ENCODE assay signal across 8 mouse cellular contexts in genomic region chr2:120076076-120076705, GRCm38 (mm10). TPM values are rescaled to one million over a fixed set of nuclear protein-coding genes. Genes with fewer than 3 reads are reported as not detected.
DNase-seq lines count a peak whose midpoint lies in the region; ATAC-seq and TF ChIP-seq lines count a peak whose summit lies in the region.

No protein-coding gene starts in this region.

- H3K4me1 ChIP-seq in kidney, adult 2 months (ENCODE audit: control insufficient read depth, insufficient read depth, low read length) = no peaks in the 10 kb centered on the region
- H3K4me1 ChIP-seq in liver, embryonic 13.5 days (replicated peaks) = peaks cover 7% of the 10 kb centered on the region; the same call in 1 of the 2 replicates
- H3K4me1 ChIP-seq in thymus, adult 2 months (replicated peaks; ENCODE audit: control insufficient read depth, insufficient read depth, low read length) = 0 out of 2 replicates have a peak, but pooled peaks cover 4% of the 10 kb centered on the region

- H3K36me3 ChIP-seq in kidney, adult 2 months (ENCODE audit: control insufficient read depth, insufficient read depth, low read length) = no peaks in the 10 kb centered on the region
- H3K36me3 ChIP-seq in liver, embryonic 13.5 days = no peaks in the 10 kb centered on the region
- no peaks in the 10 kb centered on the region for H3K36me3 ChIP-seq in thymus, adult 2 months (ENCODE audit: control insufficient read depth, insufficient read depth, low read length)

- no peak overlapping the region for H3K27ac ChIP-seq in kidney, adult 2 months (ENCODE audit: insufficient read depth, low read depth, low read length)
- H3K27ac ChIP-seq in liver, embryonic 13.5 days = no peak overlapping the region
- no peak overlapping the region for H3K27ac ChIP-seq in thymus, adult 2 months (ENCODE audit: control insufficient read depth, insufficient read depth, low read length)

- no peaks in the 10 kb centered on the region for H3K9me3 ChIP-seq in liver, embryonic 13.5 days (replicated peaks)

- H3K27me3 ChIP-seq in kidney, adult 2 months (replicated peaks; ENCODE audit: control insufficient read depth, insufficient read depth, low read length) = no peaks in the 10 kb centered on the region
- peaks cover 34% of the 10 kb centered on the region for H3K27me3 ChIP-seq in liver, embryonic 13.5 days
- no peaks in the 10 kb centered on the region for H3K27me3 ChIP-seq in thymus, adult 2 months (ENCODE audit: control insufficient read depth, insufficient read depth, low read length)

- peak overlapping the region; percentile 5; the same call in 1 of the 2 replicates for H3K4me3 ChIP-seq in kidney, adult 2 months (ENCODE audit: insufficient read depth, low read depth, low read length)
- peak overlapping the region; percentile 33 for H3K4me3 ChIP-seq in liver, embryonic 13.5 days (replicated peaks)
- H3K4me3 ChIP-seq in thymus, adult 2 months (ENCODE audit: control insufficient read depth, insufficient read depth, low read length) = 0 out of 2 replicates have a peak overlapping the region, but pooled peaks have one; percentile 12

- peak; percentile 52 to 76 for DNase-seq in adrenal gland, adult (ENCODE audit: inconsistent age in 2 of 2, low spot score in 1 of 2)
- DNase-seq in adrenal gland, postnatal 4 days (ENCODE audit: low spot score in 2 of 2) = no peak
- DNase-seq in cerebellum, postnatal 25 days = peak; percentile 81 to 85
- DNase-seq in gastrocnemius, postnatal 25 days = peak; percentile 34
- peak; percentile 71 for DNase-seq in kidney, adult 2 months
- no peak for DNase-seq in liver, embryonic 13.5 days
- peak; percentile 35 for DNase-seq in naive thymus-derived CD4-positive, alpha-beta T cell, adult 2 months (ENCODE audit: low read depth)
- peak; percentile 50 for DNase-seq in thymus, adult 2 months

- peak; percentile 62 for TF ChIP-seq CTCF in kidney, adult 2 months (conservative IDR thresholded peaks at IDR 0.05; ENCODE audit: insufficient read depth, insufficient read length, low read depth, low read length)
- peak; percentile 58; the same call in 1 of the 2 replicates for TF ChIP-seq CTCF in thymus, adult 2 months (IDR thresholded peaks at IDR 0.05; ENCODE audit: borderline replicate concordance, control insufficient read depth, extremely low read depth, insufficient read depth, low read length, poor library complexity)

- peak overlapping the region; percentile 57 for H3K4me2 ChIP-seq in liver, embryonic 13.5 days

- 0 out of 2 replicates have a peak, but pooled peaks have one; percentile 34 for ATAC-seq in liver, embryonic 13.5 days (ENCODE audit: low read depth)

- no peak for TF ChIP-seq POLR2A in kidney, adult 2 months (IDR thresholded peaks at IDR 0.05; ENCODE audit: low read depth, low read length)
- no peak for TF ChIP-seq POLR2A in thymus, adult 2 months (IDR thresholded peaks at IDR 0.05; ENCODE audit: control insufficient read depth, extremely low read depth, insufficient read depth, low read length, poor library complexity)

- 5% methylated on average over 36 of the region's 36 CpGs for WGBS in kidney, adult 2 months
- 4% methylated on average over 36 of the region's 36 CpGs for WGBS in liver, embryonic 13.5 days (ENCODE audit: insufficient replicate concordance)
- 4% methylated on average over 36 of the region's 36 CpGs for WGBS in thymus, adult 2 months

- no peak overlapping the region for H3K9ac ChIP-seq in liver, embryonic 13.5 days

RNA-seq across cellular contexts. Expression of gene Pla2g4b, which starts 43.0 kb away (rescaled TPM):
- total RNA-seq in adrenal gland, postnatal 4 days (2021) = 1 to 10 TPM; 3.6 to 3.7 TPM
- total RNA-seq in gastrocnemius, postnatal 25 days (2021) = 1 to 10 TPM; 1.3 to 1.4 TPM
- 1.6 and 1.8 TPM in 2 replicates for polyA plus RNA-seq in kidney, adult 2 months (2012; rRNA removed)
- polyA plus RNA-seq in liver, embryonic 13.5 days (2015; fragmentation: Nextera tagmentation; extraction: Ambion mirVana) = 0.14 TPM in 2 replicates
- polyA plus RNA-seq in thymus, adult 2 months (2012; rRNA removed) = 7.7 and 11.8 TPM in 2 replicates

RNA-seq across cellular contexts. Expression of gene Gm28042, which starts 48.9 kb away (rescaled TPM):
- total RNA-seq in adrenal gland, postnatal 4 days (2021) = 1 to 10 TPM; 1.5 to 4.2 TPM
- total RNA-seq in gastrocnemius, postnatal 25 days (2021) = 1 to 10 TPM in 1 of 2 experiments, under 1 TPM in 1; 0.41 to 1.2 TPM
- 2.0 and 2.4 TPM in 2 replicates for polyA plus RNA-seq in kidney, adult 2 months (2012; rRNA removed)
- 0.35 and 0.46 TPM in 2 replicates for polyA plus RNA-seq in liver, embryonic 13.5 days (2015; fragmentation: Nextera tagmentation; extraction: Ambion mirVana)
- 7.0 and 8.8 TPM in 2 replicates for polyA plus RNA-seq in thymus, adult 2 months (2012; rRNA removed)

RNA-seq across cellular contexts. Expression of gene Jmjd7, which starts 48.9 kb away (rescaled TPM):
- 10 to 100 TPM; 15.0 to 16.8 TPM for total RNA-seq in adrenal gland, postnatal 4 days (2021)
- total RNA-seq in gastrocnemius, postnatal 25 days (2021) = 1 to 10 TPM; 2.5 to 3.7 TPM
- 8.9 and 9.0 TPM in 2 replicates for polyA plus RNA-seq in kidney, adult 2 months (2012; rRNA removed)
- polyA plus RNA-seq in liver, embryonic 13.5 days (2015; fragmentation: Nextera tagmentation; extraction: Ambion mirVana) = 7.2 and 8.2 TPM in 2 replicates
- 13.9 and 15.5 TPM in 2 replicates for polyA plus RNA-seq in thymus, adult 2 months (2012; rRNA removed)

Comparison
In these comparisons a context has a peak if more than half of its experiments do, and no peak if none do; other contexts are left out.
1. DNase-seq: peak in adrenal gland, adult (2 of 2), cerebellum, postnatal 25 days (2 of 2), gastrocnemius, postnatal 25 days (single experiment), kidney, adult 2 months (single experiment), naive thymus-derived CD4-positive, alpha-beta T cell, adult 2 months (single experiment) and thymus, adult 2 months (single experiment); none in adrenal gland, postnatal 4 days (0 of 2) and liver, embryonic 13.5 days (single experiment).
2. Peak in every context shown above with its lines, with median percentiles within 50 percentile points of each other: H3K4me3 ChIP-seq.